Mouse (Mus musculus) stomach, embryonic 15.5 days (tissue): ENCODE measurements around the gene Klhl1. TPM values are rescaled to one million over a fixed set of nuclear protein-coding genes. Genes with fewer than 3 reads are reported as not detected.

Source experiments
- ATAC-seq: fragments of 200-750 bp; cut with Nextera tagmentation; 2 replicates; pipeline ENCODE4 v1.8.0; 2017; ENCODE audit warnings: low read depth, moderate number of reproducible peaks, moderate TSS enrichment; ENCODE audit not compliant: insufficient read depth, low FRiP score
- H3K27ac ChIP-seq: fragments of 300-500 bp; sonication (generic); 2 replicates; pipeline ENCODE4 v1.5.1; 2015; ENCODE audit warnings: mild to moderate bottlenecking, inconsistent platforms
- H3K27me3 ChIP-seq: fragments of 300-500 bp; sonication (generic); replicated peaks from 2 replicates; pipeline ENCODE4 v1.6.1; 2015; ENCODE audit warnings: inconsistent platforms
- H3K36me3 ChIP-seq: fragments of 300-500 bp; sonication (generic); 2 replicates; pipeline ENCODE4 v1.6.1; 2015; ENCODE audit warnings: inconsistent platforms
- H3K4me1 ChIP-seq: fragments of 300-500 bp; sonication (generic); 2 replicates; pipeline ENCODE4 v1.6.1; 2015; ENCODE audit warnings: inconsistent platforms
- H3K4me2 ChIP-seq: fragments of 300-500 bp; sonication (generic); 2 replicates; pipeline ENCODE4 v1.6.1; 2015; ENCODE audit warnings: mild to moderate bottlenecking, inconsistent platforms
- H3K4me3 ChIP-seq: fragments of 300-500 bp; sonication (generic); replicated peaks from 2 replicates; pipeline ENCODE4 v1.5.1; 2015; ENCODE audit warnings: inconsistent platforms
- H3K9ac ChIP-seq: fragments of 300-500 bp; sonication (generic); 2 replicates; pipeline ENCODE4 v1.6.1; 2015; ENCODE audit warnings: inconsistent platforms
- H3K9me3 ChIP-seq: fragments of 300-500 bp; sonication (generic); 2 replicates; pipeline ENCODE4 v1.6.1; 2016; ENCODE audit warnings: inconsistent platforms
- WGBS: fragments of 180-500 bp; shearing (Covaris S2); methylation state at CpG from one replicate; pipeline ENCODE4 v1.1.7; 2015; 5-methylcytosine and 5-hydroxymethylcytosine counted together
- polyA plus RNA-seq: library from polyadenylated mRNA; unstranded; fragments of >200 nt; fragmentation: Nextera tagmentation; extraction: Ambion mirVana; gene quantifications from 2 replicates; pipeline ENCODE4 v1.2.1, GENCODE M21; 2015

Klhl1 gene
- 0.40 and 0.52 TPM in 2 replicates for polyA plus RNA-seq

DNA sequence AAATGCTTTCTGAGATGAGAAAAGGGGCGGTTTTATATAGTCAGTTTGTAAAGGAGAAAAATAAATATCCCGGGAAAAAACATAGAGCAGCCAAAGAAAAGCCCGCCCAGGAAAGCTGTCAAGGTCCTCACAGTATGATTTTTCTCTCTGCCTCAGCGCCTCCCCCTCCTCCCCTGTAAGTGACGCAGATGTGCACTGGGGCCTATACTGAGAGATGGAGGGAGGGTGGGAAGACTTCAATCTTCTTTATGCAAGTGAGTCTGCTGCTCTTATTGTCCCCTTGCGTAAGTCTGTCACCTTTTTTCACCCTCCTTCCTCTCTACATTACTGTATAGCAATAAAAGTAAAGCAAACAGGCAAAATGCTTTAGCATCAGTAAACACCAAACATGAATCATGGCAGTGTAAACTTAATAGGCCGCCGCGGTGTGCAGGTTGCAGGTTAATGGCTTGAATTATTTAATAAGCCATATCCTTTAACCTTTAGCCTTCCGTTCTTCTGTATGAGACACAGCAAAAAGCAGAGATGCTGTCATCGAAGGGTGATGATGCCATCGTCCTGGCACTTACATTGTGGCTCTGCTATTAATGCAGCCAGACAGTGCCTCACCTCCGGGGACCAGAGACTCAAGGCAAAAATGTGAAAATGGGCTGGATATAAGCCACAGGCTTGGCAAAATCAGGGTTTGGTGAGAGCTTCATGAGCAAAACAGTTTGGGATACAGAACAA, at the start of gene Klhl1:
Gene Klhl1 (minus strand): TSS at position 149 of the 729 bp plus-strand sequence.
- Histone ChIP-seq H3K27me3 (no peaks in the 10 kb centered on the region), H3K4me2 (peak within 1 kb of the TSS; percentile 91), H3K27ac (no peak within 1 kb of the TSS), H3K4me1 (no peaks in the 10 kb centered on the region), H3K4me3 (peak within 1 kb of the TSS; percentile 45), H3K9me3 (no peaks in the 10 kb centered on the region), H3K9ac (no peak within 1 kb of the TSS; the same call in 1 of the 2 replicates), H3K36me3 (no peaks in the 10 kb centered on the region)
- ATAC-seq, result no peak
- 47% methylated on average over 13 of the region's 13 CpGs for WGBS

DNA sequence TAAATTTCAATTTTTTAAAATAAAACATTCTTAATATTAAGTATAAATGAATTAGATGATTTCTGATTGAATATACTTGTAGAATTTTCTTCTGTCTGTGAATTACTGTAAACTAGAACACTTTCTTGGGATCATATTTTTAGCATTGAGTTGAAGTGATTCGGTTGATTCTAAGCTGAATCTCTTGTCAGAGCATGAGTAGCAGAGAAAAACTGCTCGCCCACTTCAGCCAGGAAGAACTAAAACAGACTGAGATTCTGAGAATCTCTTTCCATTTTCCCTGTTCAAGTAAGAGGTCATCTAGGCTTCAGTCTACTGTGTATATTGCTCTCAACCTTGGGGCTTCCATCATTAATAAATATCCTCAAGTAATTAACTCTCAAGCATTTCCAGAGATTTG, 34.8 kb upstream of the Klhl1 start:
- Histone ChIP-seq H3K27ac (no peak overlapping the region), H3K27me3 (no peaks in the 10 kb centered on the region), H3K4me2 (no peak overlapping the region), H3K4me3 (no peak overlapping the region), H3K9me3 (no peaks in the 10 kb centered on the region), H3K36me3 (no peaks in the 10 kb centered on the region), H3K9ac (no peak overlapping the region), H3K4me1 (no peaks in the 10 kb centered on the region)
- no peak for ATAC-seq
- WGBS, result 79% methylated on average over 2 of the region's 2 CpGs

DNA sequence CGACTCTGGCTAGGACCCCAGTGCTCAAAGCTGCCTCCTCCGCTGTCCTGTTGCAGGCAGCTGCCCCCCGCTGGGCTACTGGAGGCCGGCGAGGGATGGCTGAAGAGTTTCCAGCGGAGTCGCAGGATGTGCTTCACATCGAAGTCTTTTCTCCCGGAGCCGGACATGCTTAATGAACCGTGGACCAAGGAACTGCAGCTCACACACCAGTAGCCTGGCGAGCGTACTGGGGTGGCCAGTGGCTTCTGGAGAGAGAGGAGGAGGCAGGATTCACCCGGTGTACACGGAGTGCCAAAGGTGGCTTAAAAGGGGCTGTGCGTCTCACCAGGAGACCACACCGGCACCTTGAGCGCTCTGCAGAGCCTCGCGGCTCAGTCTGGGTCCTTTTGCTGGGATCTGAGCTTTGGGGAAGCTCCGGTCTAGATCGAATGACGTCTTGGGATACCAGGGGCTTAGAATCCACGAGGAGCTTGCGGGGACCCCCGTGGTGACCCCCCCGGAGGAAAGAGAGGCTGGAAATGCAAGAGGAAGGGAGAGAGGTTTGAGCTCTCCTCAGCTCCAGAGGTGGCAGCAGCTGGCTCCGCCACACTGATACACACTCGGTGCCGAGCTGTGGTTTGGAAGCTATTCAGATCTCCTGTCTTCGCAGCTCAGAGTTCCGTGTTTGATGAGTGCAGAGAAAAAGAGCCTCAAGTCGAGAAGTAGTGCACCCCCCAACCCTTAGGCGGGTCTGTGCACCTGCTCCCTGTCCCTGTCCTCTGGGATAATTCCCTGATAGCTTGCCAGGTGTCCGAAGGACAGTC, 550 bp downstream of the Klhl1 start:
- peak overlapping the region; percentile 45 for H3K4me3 ChIP-seq
- H3K4me2 ChIP-seq, result peak overlapping the region; percentile 91
- peak; percentile 58; the same call in 1 of the 2 replicates for ATAC-seq
- under 1% methylated on average over 35 of the region's 35 CpGs for WGBS
- no peaks in the 10 kb centered on the region for H3K4me1 ChIP-seq
- H3K9ac ChIP-seq, result no peak overlapping the region; the same call in 1 of the 2 replicates
- H3K36me3 ChIP-seq, result no peaks in the 10 kb centered on the region
- no peaks in the 10 kb centered on the region for H3K27me3 ChIP-seq
- H3K9me3 ChIP-seq, result no peaks in the 10 kb centered on the region
- no peak overlapping the region for H3K27ac ChIP-seq

DNA sequence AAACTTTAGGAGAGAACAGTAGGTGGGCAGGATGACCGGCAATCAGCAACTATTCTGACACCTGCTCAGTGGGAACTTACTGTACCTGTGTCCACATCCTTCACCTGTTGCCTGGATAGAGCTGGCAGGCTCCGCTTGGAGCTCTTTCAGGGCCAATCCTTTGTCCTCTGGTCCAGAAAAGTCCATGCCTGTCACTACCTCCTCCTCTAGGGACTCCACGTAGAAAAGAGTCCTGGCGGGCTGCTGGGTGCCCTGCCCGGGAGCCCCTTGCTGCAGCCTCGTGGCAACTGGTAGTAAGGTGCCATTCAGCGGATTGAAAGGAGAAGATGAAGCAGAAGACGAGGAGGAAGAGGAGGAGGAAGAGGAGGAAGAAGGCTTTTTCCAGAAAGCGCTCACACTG, 1.2 kb downstream of the Klhl1 start:
- Histone ChIP-seq H3K27ac (no peak overlapping the region), H3K4me3 (peak overlapping the region; percentile 45), H3K27me3 (no peaks in the 10 kb centered on the region), H3K9me3 (no peaks in the 10 kb centered on the region), H3K9ac (no peak overlapping the region), H3K36me3 (no peaks in the 10 kb centered on the region), H3K4me1 (no peaks in the 10 kb centered on the region), H3K4me2 (peak overlapping the region; percentile 91)
- ATAC-seq, result no peak
- WGBS, result 11% methylated on average over 9 of the region's 9 CpGs

DNA sequence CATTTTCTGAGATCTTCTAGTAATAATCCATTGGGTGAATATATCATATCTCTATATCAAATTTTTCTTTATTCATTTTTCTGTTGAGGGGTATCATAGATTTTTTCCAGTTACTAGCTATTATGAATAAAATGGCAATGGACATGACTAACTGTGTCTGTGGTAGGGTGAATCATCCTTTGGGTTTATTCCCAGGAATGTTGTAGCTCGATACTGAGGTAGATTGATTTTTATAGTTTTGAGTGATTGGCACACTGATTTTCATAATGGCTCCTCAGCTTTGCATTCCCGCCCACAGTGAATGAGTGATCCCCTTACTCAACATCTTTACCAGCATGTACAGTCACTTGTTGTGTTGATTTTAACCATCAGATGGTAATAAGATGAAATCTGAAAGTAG, 19.0 kb downstream of the Klhl1 start:
- no peak overlapping the region for H3K27ac ChIP-seq
- ATAC-seq, result no peak
- H3K4me3 ChIP-seq, result no peak overlapping the region
- no peaks in the 10 kb centered on the region for H3K4me1 ChIP-seq
- no peak overlapping the region for H3K4me2 ChIP-seq
- no peaks in the 10 kb centered on the region for H3K27me3 ChIP-seq
- no peak overlapping the region for H3K9ac ChIP-seq
- 85% methylated on average over 2 of the region's 2 CpGs for WGBS
- H3K9me3 ChIP-seq, result no peaks in the 10 kb centered on the region
- no peaks in the 10 kb centered on the region for H3K36me3 ChIP-seq

DNA sequence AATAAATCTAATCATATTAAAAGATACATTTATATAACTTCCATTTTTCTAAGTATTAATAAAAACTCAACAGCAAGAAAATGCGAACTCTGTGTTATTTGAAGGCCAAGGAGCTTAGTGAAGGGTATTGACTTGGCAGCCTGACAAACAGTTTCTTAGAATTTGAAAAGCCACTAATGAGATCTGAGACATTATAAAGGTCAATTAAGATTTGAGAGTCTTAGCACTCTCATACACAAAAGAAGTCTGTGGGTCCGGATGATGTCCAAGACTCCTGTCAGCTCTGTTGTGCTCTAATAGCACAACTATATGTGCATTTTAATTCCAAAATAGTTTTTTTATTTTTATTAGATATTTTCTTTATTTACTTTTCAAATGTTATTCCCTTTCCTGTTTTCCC, 47.1 kb downstream of the Klhl1 start:
- Histone ChIP-seq H3K4me1 (no peaks in the 10 kb centered on the region), H3K27me3 (no peaks in the 10 kb centered on the region), H3K4me3 (no peak overlapping the region), H3K9me3 (no peaks in the 10 kb centered on the region), H3K9ac (no peak overlapping the region), H3K36me3 (no peaks in the 10 kb centered on the region), H3K4me2 (no peak overlapping the region), H3K27ac (no peak overlapping the region)
- ATAC-seq, result no peak
- 72% methylated on average over 2 of the region's 2 CpGs for WGBS

DNA sequence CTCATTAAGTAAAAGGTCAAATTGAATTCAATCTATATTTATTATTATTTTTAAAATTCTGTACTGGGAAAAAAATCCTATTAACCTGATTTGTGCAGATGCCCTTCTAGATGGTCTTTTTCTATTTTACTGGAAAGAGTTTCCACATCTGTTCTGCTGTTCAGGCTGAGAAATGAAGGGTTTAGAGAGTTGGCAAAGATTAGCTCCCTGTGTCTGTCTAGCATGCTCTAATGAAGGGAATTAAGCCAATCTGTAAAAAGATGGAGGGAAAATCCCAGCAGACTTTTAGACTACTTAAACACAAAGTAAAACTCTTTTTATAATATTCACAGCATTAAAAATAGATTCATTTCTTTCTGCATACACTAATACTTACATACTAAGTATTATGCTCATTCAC, 47.6 kb downstream of the Klhl1 start:
- H3K4me1 ChIP-seq, result no peaks in the 10 kb centered on the region
- H3K36me3 ChIP-seq, result no peaks in the 10 kb centered on the region
- no peak for ATAC-seq
- no peak overlapping the region for H3K4me2 ChIP-seq
- H3K27ac ChIP-seq, result no peak overlapping the region
- no peak overlapping the region for H3K9ac ChIP-seq
- H3K27me3 ChIP-seq, result no peaks in the 10 kb centered on the region
- no peak overlapping the region for H3K4me3 ChIP-seq
- H3K9me3 ChIP-seq, result no peaks in the 10 kb centered on the region

DNA sequence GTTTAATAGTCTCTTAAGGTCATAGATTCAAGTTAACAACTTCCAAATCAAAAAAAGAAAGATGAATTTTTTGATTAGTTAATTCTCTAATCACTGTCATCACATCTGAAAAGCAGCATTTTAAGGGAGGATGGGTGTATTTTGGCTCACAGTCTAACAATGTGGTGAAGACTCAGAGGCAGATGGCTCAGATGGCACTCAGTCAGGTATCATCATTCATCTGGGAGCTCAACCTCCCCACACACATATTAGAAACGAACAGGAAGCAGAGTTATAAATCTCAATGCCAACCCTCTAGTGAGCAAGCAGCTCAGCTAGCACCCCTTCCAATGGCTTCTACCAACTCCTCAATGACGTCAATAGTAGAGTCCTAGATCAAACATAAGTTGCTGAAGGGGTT, 57.1 kb downstream of the Klhl1 start:
- ATAC-seq, result no peak
- H3K4me1 ChIP-seq, result no peaks in the 10 kb centered on the region
- 72% methylated on average over 2 of the region's 2 CpGs for WGBS

DNA sequence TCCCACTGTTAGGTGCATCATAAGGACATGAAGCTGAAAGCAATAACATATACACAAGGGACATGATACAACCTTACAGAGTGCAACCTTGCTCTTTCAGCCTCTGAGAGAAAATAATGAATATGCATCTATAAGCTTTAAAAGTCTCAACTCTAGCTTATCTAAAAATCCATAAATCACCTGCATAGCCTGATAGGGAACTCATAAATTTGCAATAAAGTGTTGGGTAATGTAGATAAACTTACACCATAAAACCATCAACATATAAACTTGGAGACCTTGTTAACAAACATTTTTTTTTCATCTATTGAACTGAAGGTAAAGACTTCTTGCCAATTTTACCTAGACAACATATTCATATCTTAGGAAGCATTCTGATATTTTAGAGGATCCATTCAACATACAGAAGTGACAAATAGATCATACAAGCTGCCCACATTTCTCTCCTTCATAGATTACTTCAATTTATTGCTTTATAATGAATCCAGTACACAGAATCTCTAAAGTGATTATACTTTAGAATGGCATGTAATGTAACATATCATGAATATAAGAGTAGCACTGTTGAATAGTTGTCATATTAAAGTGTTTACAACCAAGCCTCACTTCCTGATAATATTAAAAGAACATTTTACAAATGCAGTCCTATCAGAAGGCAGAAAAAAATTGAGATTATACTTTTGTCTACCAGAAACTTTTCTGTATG, 126.7 kb downstream of the Klhl1 start:
- H3K9ac ChIP-seq, result no peak overlapping the region
- no peaks in the 10 kb centered on the region for H3K36me3 ChIP-seq
- no peak overlapping the region for H3K4me3 ChIP-seq
- no peaks in the 10 kb centered on the region for H3K9me3 ChIP-seq
- no peaks in the 10 kb centered on the region for H3K4me1 ChIP-seq
- H3K27ac ChIP-seq, result no peak overlapping the region
- ATAC-seq, result no peak
- H3K4me2 ChIP-seq, result no peak overlapping the region
- no peaks in the 10 kb centered on the region for H3K27me3 ChIP-seq

More for the DNA sequence above, 57.1 kb downstream of the Klhl1 start:
- Histone ChIP-seq H3K27me3 (no peaks in the 10 kb centered on the region), H3K9me3 (no peaks in the 10 kb centered on the region), H3K27ac (no peak overlapping the region), H3K4me3 (no peak overlapping the region), H3K36me3 (no peaks in the 10 kb centered on the region), H3K9ac (no peak overlapping the region), H3K4me2 (no peak overlapping the region)

DNA sequence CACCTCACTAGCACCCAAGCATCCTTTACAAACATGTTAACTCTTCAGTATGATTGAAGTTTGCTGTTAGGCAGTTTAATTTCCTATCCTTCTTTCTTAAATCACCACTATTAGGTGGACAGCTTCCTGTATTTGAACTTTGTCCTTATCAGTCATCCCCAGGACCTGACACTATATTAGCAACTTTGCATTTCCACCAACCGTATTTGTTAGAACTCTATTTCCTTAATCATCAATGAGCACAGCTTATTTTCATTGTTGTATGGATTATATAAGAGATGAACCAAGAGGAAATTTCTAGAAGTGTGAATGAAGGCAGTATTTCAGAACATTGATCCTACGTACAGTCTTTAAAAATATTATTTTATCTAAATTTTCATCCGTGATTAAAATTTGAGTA, 156.2 kb downstream of the Klhl1 start:
- Histone ChIP-seq H3K27me3 (no peaks in the 10 kb centered on the region), H3K4me1 (no peaks in the 10 kb centered on the region), H3K9ac (no peak overlapping the region), H3K4me2 (no peak overlapping the region), H3K36me3 (no peaks in the 10 kb centered on the region), H3K4me3 (no peak overlapping the region), H3K9me3 (no peaks in the 10 kb centered on the region), H3K27ac (no peak overlapping the region)
- WGBS, result 86% methylated on average over 3 of the region's 3 CpGs
- ATAC-seq, result no peak

DNA sequence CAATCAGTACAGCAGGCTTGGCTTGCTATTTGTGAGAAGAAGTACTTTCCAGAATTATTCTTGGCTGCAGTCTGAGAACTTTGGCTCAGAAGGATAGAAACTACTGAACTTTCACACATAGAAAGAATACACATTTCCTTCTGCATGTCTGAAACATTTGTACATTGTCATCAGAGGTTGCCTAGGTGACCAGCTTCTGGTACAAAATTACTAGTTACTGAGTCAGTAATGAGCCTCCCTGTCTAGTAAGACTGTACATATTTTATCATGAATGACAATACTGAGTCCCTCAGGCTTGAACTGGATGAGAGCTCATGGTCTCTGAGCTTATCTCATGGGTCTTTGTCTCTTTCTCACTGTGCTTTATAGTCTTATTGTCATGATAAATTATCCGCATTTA, 170.7 kb downstream of the Klhl1 start:
- 96% methylated on average over 1 of the region's 1 CpGs for WGBS
- Histone ChIP-seq H3K9ac (no peak overlapping the region), H3K4me2 (no peak overlapping the region), H3K36me3 (no peaks in the 10 kb centered on the region), H3K4me1 (no peaks in the 10 kb centered on the region), H3K9me3 (no peaks in the 10 kb centered on the region), H3K27ac (no peak overlapping the region), H3K4me3 (no peak overlapping the region), H3K27me3 (no peaks in the 10 kb centered on the region)
- no peak for ATAC-seq

DNA sequence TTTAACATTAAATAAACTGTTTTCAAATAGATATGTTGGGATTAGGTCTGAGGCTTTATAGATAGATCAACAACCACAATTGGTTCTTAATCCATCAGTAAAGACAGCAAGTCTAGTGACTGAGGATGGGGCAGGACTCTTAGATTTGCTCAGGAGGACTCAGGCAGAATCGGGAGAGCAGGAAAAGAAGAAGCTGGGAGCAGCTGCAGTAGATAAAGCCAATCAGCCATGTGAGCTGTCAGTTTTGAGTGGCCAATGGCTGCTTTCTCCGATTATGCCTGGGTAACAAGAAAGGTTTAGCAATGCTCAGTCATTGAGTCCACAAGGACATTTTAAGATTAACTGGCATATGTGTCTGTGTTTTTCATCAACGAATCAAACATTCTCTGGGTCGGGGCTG, 187.8 kb downstream of the Klhl1 start:
- H3K27ac ChIP-seq, result no peak overlapping the region
- H3K27me3 ChIP-seq, result no peaks in the 10 kb centered on the region
- no peak overlapping the region for H3K4me2 ChIP-seq
- no peak overlapping the region for H3K9ac ChIP-seq
- H3K4me1 ChIP-seq, result no peaks in the 10 kb centered on the region
- WGBS, result 55% methylated on average over 4 of the region's 4 CpGs
- no peaks in the 10 kb centered on the region for H3K9me3 ChIP-seq
- ATAC-seq, result no peak
- H3K4me3 ChIP-seq, result no peak overlapping the region
- no peaks in the 10 kb centered on the region for H3K36me3 ChIP-seq
